Mouse (Mus musculus): ENCODE data around the gene Chmp5.

Gene Chmp5

DNA sequence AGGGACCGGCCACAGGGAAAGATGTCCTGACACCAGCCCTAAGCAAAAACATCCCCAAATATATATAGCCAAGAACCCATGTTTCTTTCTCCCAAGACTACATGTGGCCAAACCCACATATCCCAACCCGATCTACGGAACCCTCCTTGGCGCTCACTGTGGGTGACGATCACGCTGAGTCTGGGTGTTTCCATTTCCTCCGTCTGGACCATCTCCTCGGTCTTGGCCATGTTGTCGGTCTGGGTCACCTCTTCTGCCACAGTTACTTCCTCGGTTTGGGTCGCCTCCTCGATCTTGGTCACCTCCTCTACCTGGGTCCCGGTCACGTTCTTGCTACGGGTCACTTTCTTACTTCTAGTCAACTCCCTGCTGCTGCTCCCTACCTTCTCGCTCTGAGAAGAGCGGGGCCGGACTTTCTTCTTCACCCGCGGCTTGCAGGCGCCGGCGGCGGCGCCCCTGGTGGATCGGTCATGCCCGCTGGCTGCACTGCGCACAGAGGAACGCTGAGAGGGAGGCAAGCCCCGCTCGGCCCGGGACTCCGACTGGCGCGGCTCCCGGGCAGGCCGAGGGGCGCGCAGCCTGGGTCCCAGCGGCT lies 545 bp upstream of the Chmp5 start:
- no peak for DNase-seq

- DNase-seq = no peak
Measured at GRCm38 (mm10) chr4:40953521-40953920, 5.3 kb downstream of the Chmp5 start.

GRCm38 (mm10) chr4:40955942-40956341 lies 7.7 kb downstream of the Chmp5 start:
- DNase-seq = no peak

DNA sequence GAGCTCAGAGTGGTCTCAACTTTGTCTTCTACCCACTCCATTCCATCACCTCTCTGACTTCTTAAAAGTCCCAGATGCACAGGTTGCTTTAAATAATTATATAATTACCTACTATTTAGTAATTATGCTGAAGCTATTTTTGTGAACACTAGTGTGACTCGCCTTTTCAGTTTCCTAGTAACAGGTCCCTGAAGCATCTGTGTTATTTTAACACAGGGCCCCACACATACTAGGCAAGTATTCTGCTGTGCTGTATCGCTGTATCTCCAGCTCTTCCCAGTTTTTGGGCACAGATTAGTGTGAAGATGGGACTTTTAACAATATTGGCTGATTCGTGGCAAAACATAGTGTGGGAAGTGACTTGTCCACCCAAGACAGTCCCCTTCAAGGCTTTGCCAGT lies 15.3 kb downstream of the Chmp5 start:
- no peak for DNase-seq

GRCm38 (mm10) chr4:40969161-40969560 lies 21.0 kb downstream of the Chmp5 start:
- no peak for DNase-seq

DNA sequence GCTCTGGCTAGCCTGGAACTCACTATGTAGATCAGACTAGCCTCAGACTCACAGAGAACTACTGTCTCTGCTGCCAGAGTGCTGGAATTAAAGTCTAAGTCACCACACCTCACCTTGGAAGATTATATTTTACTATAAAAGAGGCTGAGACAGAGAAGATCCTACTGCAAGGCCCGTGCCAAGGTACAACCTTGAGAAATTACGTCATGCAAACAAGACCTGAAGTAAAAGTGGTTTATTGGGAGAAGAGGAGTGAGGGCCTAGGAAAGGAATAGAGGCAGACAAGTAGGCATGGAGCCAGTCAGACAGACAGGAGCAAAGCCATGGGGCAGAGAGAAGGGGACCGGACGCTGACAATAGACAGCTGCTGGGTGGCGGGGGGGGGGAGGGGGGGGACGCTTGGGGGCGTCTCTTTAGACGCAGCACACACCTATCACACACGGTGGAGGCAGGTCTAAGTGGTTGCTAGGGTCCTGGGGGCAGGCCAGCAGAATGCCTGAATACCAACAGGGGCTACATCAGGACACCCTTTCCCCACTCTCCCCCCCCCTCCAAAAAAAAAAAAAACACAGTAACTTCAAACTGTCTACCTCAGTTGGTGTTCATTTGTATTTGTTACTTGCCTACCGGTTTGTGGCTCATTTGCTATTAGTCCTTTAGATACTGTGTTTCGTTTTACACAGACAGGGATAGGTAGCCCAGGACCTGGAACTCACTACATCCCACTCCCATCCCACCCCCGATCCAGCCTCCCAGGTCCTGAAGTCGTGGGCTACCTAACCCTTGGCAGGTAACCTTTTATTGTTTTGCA lies 21.8 kb downstream of the Chmp5 start:
- peak; percentile 51 for DNase-seq

GRCm38 (mm10) chr4:40970592-40970841 lies 22.3 kb downstream of the Chmp5 start:
- no peak for DNase-seq

DNA sequence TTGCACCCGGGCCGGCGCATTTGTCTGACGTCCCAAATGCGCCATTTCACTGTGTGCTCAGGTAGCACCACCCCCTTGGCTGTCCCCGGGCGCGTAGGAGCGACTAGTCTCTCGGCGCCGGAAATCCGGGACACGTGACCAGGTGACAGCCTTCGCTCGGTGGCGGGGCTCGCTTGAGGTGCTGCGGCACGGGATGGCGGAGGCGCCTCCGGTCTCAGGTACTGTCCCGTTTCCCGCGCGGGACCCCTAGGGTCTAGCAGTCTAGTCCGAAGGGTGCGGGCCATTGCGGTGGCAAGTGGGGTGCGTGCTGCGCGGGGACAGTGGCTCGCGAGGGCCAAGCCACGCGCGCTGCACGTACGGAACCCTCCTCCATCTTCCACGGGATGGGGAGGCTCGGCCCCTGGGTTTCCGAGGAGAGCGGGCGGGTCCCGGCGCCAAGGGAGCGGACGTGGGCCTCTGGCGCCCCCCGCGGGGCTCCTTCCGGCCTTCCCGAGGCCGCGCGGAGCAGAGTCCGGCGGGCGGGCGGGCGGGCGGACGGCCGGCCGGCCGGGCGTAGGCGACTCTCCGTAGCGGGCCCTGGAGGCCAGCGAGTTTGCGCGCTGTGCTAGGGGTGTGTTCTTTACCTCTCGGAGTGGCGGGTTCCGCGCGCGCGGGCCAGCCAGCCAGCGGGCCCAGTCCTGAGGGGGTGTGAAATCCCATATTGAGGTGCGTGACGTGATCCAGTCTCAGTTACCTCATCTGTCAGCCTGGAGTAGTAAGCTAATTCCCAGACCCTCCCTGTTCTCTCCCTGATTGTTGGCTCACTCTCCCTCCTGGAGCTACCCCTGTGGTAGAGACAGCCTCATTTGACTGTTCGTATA lies 22.9 kb downstream of the Chmp5 start, which contains the start of gene Nfx1:
Nfx1 (plus strand) TSS at position 65 of the 860 bp plus-strand sequence.
- DNase-seq = peak; percentile 96

DNA sequence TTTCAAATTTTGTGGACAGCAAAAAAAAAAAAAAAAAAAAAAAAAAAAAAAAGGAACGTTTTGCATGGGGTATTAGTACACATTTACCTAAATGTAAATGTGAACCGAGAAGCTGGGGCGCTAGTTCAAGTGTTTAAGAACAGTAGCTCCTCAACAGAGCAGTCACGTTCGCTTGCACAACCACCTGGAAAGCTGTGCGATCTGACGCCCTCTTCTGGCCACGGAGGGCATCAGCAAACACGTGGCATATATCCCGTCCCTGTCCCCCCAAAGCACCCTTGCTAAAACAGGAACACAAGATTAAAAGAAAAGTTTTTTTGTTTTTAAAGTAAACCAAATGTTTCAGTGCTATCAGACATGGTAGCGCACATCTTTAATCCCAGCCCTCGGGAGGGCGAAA lies 23.5 kb downstream of the Chmp5 start:
- DNase-seq = peak; percentile 39

- DNase-seq = no peak
Measured at GRCm38 (mm10) chr4:40974011-40974410, 25.8 kb downstream of the Chmp5 start.

DNA sequence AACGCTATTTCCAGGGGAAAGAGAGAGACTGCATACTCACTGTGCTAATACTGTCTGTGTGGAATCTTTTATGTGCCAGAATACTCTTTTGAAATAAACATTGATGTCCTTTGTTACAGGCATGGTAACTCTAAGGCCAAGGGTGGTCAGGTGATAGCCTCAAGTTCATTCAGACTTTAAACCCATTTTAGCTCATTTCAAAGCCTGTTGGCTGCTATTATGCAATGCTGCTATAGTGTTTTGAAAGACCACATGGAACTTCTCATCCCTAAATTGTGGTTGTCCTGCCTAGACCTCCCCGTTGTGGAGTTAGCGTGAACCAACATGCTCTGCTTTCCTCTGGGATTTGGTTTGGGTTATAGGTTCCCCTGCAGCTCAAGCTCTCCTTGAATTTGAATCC lies 27.5 kb downstream of the Chmp5 start:
- no peak for DNase-seq

DNA sequence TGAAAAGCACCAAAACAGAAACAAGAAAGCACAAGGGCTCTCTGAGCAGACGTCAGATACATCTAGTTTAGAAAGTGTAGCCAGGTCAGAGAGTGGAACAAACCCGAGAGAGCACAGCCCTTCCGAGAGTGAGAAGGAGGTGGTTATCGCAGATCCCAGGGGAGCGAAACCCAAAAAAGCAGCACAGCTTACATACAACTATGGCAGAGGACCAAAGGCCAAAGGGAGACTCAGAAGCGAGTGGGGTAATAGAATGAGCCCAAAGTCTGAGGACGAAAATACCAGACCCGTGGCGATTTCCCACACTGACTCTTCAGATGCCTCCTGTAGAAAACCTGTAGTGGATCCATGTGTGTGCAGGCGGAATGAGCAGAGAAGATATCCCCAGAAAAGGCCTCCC lies 28.4 kb downstream of the Chmp5 start:
- no peak for DNase-seq

- no peak for DNase-seq
Measured at GRCm38 (mm10) chr4:40979430-40979829, 31.2 kb downstream of the Chmp5 start.

DNA sequence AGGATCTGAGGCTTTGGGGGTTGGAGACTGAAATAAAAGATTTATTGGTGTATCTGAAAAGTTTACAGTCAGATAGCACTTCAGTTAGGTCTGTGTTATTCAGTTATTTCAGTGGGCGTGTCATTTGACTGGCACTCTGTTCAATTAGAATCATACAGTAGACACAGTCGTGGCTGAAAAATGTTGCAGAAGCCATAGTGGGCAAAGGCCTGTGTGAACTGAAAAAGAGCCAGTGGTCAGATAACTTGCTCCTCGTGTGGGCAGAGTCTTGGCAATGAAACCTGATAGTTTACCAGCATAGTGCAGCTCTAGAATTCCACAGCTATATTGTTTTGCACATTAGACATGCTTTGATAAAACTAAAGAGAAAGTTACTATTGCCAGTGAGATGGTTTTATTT lies 34.3 kb downstream of the Chmp5 start:
- no peak for DNase-seq

DNA sequence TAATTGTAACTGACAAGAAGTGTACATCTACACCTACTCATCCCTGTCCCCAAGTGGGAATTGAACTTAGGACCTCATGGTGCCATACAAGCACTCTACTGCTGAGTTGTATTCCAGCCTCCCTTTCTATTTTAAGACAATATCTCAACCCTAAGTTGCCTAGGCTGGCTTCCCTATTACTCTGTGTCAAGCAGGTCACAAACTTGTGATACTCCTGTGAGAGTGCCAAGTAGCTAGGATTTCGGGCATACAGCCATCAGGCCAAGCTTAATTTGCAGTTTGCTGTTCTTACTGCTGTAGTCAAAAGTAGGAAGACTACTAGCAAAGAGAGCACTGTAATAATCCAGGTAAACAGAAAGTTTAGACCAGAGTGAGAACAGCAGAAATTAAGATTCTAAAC lies 35.5 kb downstream of the Chmp5 start:
- no peak for DNase-seq

DNA sequence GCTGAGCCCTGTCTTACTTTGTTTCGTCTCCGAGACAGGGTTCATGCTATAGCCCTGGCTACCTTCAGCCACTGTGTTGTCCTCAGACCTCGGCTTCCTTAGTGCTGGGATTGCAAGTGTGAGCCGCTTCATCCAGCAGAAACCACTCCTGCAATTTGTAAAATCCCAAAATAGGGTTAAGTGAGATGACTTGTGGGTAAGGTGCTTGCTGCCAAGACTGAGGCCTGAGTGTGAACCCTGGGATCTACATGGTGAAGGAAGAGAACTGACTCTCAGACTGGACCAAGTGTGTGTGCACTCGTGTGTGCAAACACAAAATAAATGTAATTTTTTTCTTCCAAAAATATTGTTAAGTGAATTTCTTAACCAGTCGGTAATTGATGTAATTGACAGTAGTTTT lies 41.4 kb downstream of the Chmp5 start:
- no peak for DNase-seq

DNA sequence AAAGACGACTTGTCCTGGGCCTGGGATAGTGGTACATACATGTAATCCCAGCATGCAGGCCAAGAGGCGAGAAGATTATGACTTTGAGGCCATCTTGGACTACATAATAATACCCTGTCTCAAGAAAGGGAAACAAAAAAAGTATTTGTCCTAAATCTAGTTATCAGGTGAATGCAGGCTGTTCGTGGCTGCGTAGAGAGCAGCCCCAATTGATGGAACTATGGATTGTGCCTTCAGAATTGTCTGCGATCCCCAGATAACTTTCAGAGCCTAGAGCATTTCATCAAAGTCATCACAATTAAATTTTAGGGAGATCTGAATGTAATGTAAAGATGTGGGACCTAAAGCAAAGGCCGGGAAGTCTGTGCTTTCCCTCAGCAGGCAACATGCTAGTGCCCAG lies 48.1 kb downstream of the Chmp5 start:
- no peak for DNase-seq

DNA sequence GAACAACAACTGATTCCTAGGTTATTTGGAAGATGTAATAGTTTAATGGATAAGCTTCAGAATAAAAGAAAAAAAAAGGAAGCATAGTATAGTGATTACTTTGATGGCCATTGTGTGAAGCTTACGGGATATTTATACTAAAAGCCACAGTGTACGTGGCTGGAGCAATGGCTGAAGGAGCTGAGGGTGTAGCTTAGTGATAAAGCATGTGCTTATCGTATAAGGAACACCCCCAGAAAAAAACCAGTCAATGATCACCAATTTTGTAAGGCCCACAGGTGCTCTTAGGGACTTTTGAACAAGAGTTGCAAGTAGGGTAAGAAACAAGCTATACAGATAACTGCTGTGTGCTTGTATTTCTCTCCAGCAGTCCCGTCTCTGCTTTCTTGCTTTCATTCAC lies 49.7 kb downstream of the Chmp5 start:
- no peak for DNase-seq

DNA sequence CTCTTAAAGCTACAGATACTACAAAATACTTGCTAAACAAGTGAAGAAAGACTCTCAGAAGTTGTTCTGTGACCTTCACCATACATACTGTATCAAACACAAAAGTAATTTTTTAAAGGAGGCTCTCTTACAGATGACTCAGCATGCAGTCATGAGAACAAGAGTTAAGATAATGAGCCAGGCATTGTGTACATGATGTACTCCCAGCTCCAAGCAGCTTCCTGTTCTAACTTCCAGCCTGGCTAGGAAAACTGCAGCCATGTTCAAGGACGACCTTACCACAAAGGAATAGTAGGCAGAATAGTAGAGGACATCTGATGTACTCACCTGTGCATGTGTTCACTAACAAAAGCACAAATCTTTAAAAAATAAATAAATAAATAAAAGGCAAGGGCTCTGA lies 52.1 kb downstream of the Chmp5 start:
- no peak for DNase-seq

- DNase-seq = no peak
Measured at GRCm38 (mm10) chr4:41000842-41001639, 52.8 kb downstream of the Chmp5 start.

GRCm38 (mm10) chr4:41013351-41013750 lies 65.1 kb downstream of the Chmp5 start:
- DNase-seq = no peak

All from cerebellum, adult 9-11 months (tissue).